Mouse (Mus musculus) MEL (cell line): ENCODE measurements around the gene Nop10.

ENCODE experiments used
- CHD1 ChIP-seq: IDR thresholded peaks from 2 replicates; pipeline ENCODE4 v1.6.1; 2012; ENCODE audit warnings: low read depth, mild to moderate bottlenecking, inconsistent platforms, low read length, improper control_type of control experiment
- CTCF ChIP-seq, 3 experiments: IDR thresholded peaks in 2 of 3; conservative IDR thresholded peaks in 1 of 3; 2 replicates each; pipeline ENCODE4 v1.5.1; 2011 to 2012; ENCODE audit warnings: low read length in 3 of 3, low read depth in 2 of 3, mild to moderate bottlenecking in 2 of 3, improper control_type of control experiment in 1 of 3, inconsistent platforms in 1 of 3, mixed read lengths in 1 of 3, moderate library complexity in 1 of 3; ENCODE audit not compliant: control insufficient read depth in 1 of 3, insufficient read depth in 1 of 3, poor library complexity in 1 of 3, severe bottlenecking in 1 of 3
- ELF1 ChIP-seq: IDR thresholded peaks from 2 replicates; pipeline ENCODE4 v1.6.1; 2014; ENCODE audit warnings: low read depth, mild to moderate bottlenecking, inconsistent platforms, low read length, improper control_type of control experiment, moderate library complexity
- MAZ ChIP-seq: IDR thresholded peaks from 2 replicates; pipeline ENCODE4 v1.6.1; 2012; ENCODE audit warnings: low read depth, mild to moderate bottlenecking, inconsistent platforms, low read length, improper control_type of control experiment
- POLR2A ChIP-seq, 2 experiments: IDR thresholded peaks; 2 replicates each; pipeline ENCODE4 v1.6.1; 2011 to 2012; ENCODE audit warnings: low read length in 2 of 2, mild to moderate bottlenecking in 2 of 2, control low read depth in 1 of 2, improper control_type of control experiment in 1 of 2, low read depth in 1 of 2, moderate library complexity in 1 of 2; ENCODE audit not compliant: control insufficient read depth in 1 of 2, insufficient read depth in 1 of 2, poor library complexity in 1 of 2
- POLR2AphosphoS5 ChIP-seq: IDR thresholded peaks from 2 replicates; pipeline ENCODE4 v1.6.1; 2012; ENCODE audit warnings: low read depth, borderline replicate concordance, mild to moderate bottlenecking, inconsistent platforms, low read length, moderate library complexity, mixed read lengths
- RAD21 ChIP-seq: IDR thresholded peaks from 2 replicates; pipeline ENCODE4 v1.6.1; 2011; ENCODE audit warnings: mild to moderate bottlenecking, low read depth, low read length, improper control_type of control experiment
- TBP ChIP-seq: IDR thresholded peaks from 2 replicates; pipeline ENCODE4 v1.8.0; 2011; ENCODE audit warnings: low read depth, low read length, improper control_type of control experiment

DNA sequence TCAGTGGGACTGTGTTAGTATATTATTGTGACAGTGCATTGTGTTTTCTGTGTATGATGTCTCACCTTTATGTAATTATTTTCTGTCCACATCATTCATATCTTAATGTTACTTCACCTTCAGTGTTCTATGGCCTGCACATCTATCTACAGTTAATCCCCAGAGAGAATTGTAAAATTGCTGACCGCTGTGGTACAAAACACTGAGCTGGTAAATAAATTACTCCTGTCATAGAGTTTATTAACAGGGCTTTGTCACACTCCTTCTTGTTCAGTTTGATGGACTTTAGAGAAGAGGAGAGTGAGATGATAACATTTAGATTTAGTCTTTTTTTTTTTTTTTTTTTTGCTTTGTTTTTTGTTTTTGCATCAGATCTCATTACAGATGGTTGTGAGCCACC, 21.1 kb downstream of the Nop10 start:
- no peak for TF ChIP-seq POLR2AphosphoS5
- no peak for TF ChIP-seq TBP
- no peak for TF ChIP-seq CHD1
- TF ChIP-seq POLR2A (IDR thresholded peaks at IDR 0.05; ENCODE audit: control insufficient read depth in 1 of 2, insufficient read depth in 1 of 2, low read depth in 1 of 2, low read length in 2 of 2, poor library complexity in 1 of 2), result no peak
- TF ChIP-seq RAD21, result no peak
- no peak for TF ChIP-seq CTCF (IDR thresholded peaks at IDR 0.05 in 2 of 3, conservative IDR thresholded peaks at IDR 0.05 in 1 of 3; ENCODE audit: control insufficient read depth in 1 of 3, insufficient read depth in 1 of 3, low read depth in 2 of 3, low read length in 3 of 3, poor library complexity in 1 of 3, severe bottlenecking in 1 of 3)
- no peak for TF ChIP-seq MAZ
- TF ChIP-seq ELF1, result no peak
